ENCODE assay signal across 12 mouse cellular contexts in the genomic region with DNA sequence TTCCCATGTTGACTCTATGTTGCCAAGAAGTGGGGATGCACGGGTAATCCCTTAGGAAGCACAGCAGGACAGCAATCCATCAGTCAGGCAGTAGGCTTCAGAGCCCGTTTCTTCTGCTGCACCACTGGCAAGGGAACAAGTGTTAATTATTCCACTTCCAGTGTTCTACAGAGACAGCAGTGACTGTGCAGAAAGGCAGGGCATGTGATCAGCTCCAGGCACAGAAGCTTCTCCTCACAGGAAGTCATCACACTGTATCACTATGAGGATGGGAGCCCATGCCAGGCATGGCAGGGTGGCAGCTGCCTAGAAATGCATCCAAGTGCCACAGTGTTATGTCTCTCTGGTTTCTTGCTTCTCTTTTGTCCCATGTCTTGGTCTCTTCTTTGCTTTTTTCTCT. TPM values are rescaled to one million over a fixed set of nuclear protein-coding genes. Genes with fewer than 3 reads are reported as not detected.
DNase-seq lines count a peak whose midpoint lies in the region; TF ChIP-seq lines count a peak whose summit lies in the region.
"Had no signal": no experiment of that assay in that cellular context is flagged by ENCODE, and none has a peak within 500 bp of the region (broad histone marks: within the 10 kb centered on the region; RNA-seq: fewer than 3 reads in every experiment).

No protein-coding gene starts in this region.

- 36% methylated on average over 2 of the region's 2 CpGs for WGBS in lung, adult 2 months

- intact Hi-C loops in left cerebral cortex, postnatal 10 days (cut with DNase I) = no loop called here

- peak; percentile 93 for DNase-seq in brain, adult 2 months (ENCODE audit: low read depth, low spot score)
- DNase-seq in cerebellum, adult 11-12 months = peak; percentile 39
- DNase-seq in frontal cortex, postnatal 36 days (ENCODE audit: low spot score in 2 of 2) = peak; percentile 61 to 84
- DNase-seq in left cerebral cortex, postnatal 10 days (ENCODE audit: extremely low spot score in 1 of 2, low spot score in 2 of 2) = peak; percentile 37 to 59
- no peak for DNase-seq in lung, adult 2 months
- no peak for DNase-seq in kidney, adult 18-20 months
- no peak for DNase-seq in adrenal gland, postnatal 14 days
- DNase-seq: adrenal gland, postnatal 10 days; heart, postnatal 36 days; lung, postnatal 10 days had no signal

- TF ChIP-seq POLR2A in lung, adult 2 months (IDR thresholded peaks at IDR 0.05; ENCODE audit: borderline replicate concordance, extremely low read depth, low read depth, low read length) = no peak

- no peak overlapping the region for H3K4me3 ChIP-seq in lung, adult 2 months (replicated peaks; ENCODE audit: extremely low read depth, low read depth, low read length)
- H3K4me3 ChIP-seq: limb, embryonic 12.5 days; myocyte had no signal

- H3K4me1 ChIP-seq in lung, adult 2 months (ENCODE audit: control insufficient read depth, insufficient read depth, low read length) = peaks cover 8% of the 10 kb centered on the region
- H3K4me1 ChIP-seq: limb, embryonic 12.5 days had no signal

- TF ChIP-seq CTCF in lung, adult 2 months (IDR thresholded peaks at IDR 0.05; ENCODE audit: insufficient read depth, low read length) = no peak

RNA-seq across cellular contexts. Expression of a gene that starts 57.9 kb away (rescaled TPM):
- total RNA-seq in left cerebral cortex, postnatal 10 days (2021) = 10 to 100 TPM; 73.8 to 79.8 TPM
- 34.0 and 36.0 TPM in 2 replicates for polyA plus RNA-seq in lung, adult 2 months (2012; rRNA removed)
- 16.7 and 24.4 TPM in 2 replicates for total RNA-seq in adrenal gland, postnatal 14 days (2021)

Comparison
In these comparisons a context has a peak if more than half of its experiments do, and no peak if none do; other contexts are left out.
1. DNase-seq: peak in brain, adult 2 months (single experiment), cerebellum, adult 11-12 months (single experiment), frontal cortex, postnatal 36 days (2 of 2) and left cerebral cortex, postnatal 10 days (2 of 2); none in lung, adult 2 months (single experiment), kidney, adult 18-20 months (single experiment) and adrenal gland, postnatal 14 days (single experiment).